Mouse (Mus musculus) kidney, postnatal 4 days (tissue): ENCODE results near the gene 4930467E23Rik.
A peak's percentile ranks its signal among the peaks of the same experiment; 100 is the strongest.
"Not testable (repeated sequence)": the region's sequence is repeated elsewhere in the genome, so short reads cannot be mapped to it uniquely, and the experiment has no call there.

Experiments used
- DNase-seq, 2 experiments: peaks; one replicate each; pipeline ENCODE4 v3.0.0; 2021; ENCODE audit warnings: mixed read lengths in 2 of 2

4930467E23Rik gene

DNA sequence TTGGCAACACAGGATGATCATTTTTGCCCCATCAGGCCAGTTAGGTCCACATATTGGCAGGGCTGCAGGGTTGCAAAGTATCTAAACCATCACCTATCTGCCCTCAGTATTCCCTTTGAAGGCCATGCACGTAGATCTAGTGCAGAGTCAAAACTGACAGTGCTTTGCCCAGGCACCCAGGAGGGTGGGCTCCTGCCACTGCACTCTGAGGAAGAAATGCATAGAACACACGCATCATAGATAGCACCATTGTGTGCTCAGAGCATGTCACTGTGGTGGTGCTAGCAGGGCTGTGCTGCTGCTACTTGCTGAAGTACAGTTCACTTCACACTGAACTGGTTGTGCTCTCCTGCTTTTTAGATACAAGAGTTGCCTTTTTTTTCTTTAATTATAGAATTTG lies at the start of gene 4930467E23Rik:
Gene 4930467E23Rik (plus strand): TSS at position 301 of the 400 bp plus-strand sequence.
- not testable (repeated sequence) for DNase-seq

DNA sequence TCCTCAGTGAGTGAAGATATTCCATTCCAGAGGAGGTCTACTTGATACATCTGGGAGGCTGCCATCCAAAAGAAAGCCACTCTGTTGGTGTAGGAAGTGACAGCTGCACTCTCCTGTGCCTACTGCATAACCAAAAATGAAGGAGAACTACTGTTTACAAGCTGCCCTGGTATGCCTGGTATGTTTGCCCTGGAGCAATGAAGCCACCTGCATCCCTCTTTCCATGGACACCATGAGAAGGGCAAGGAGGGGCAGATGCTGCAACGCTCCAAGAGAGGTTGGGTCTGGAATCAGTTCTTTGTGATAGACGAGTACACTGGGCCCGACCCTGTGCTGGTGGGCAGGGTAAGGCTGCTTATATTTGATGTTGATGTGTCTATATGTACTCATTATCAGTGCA lies 47.1 kb upstream of the 4930467E23Rik start:
- not testable (repeated sequence) for DNase-seq

DNA sequence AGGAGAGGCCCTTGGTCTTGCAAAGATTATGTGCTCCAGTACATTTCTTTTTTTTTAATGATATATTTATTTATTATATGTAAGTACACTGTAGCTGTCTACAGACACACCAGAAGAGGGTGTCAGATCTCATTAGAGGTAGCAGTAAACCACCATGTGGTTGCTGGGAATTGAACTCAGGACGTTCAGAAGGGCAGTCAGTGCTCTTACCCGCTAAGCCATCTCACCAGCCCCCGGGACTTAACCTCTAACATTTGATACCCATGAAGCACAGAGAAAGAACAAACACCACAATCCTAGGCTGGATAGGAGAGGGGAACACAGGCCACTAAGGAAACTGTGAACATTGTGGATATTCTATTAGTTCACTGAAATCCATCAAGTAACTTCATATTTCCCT lies 43.9 kb upstream of the 4930467E23Rik start:
- DNase-seq: not testable (repeated sequence)

DNA sequence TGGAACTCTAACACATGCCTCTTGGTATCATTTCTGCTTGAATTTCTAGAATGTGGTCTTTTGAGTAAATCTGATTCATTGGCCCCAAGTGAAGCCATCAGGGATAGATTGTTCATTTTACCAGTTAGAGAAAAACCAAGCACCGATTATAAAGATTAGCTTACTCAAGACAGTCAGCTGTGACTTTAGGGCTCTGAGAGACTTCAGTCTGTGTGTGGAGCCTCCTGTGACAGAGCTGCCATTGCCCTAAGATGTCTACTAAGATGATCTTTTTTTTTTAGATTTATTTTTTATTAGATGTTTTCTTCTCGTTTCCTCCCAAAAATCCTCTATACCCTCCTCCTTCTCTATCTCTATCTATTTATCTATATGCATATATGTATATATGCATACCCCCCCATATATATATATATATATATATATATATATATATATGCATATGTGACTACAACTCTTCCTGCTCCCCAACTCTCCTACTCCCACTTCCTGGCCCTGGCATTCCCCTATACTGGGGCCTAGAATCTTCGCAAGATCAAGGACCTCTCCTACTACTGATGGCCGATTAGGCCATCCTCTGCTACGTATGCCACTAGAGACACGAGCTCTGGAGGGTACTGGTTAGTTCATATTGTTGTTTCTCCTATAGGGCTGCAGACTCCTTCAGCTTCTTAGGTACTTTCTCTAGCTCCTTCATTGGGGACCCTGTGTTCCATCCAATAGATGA lies 40.4 kb upstream of the 4930467E23Rik start:
- DNase-seq: not testable (repeated sequence)

DNA sequence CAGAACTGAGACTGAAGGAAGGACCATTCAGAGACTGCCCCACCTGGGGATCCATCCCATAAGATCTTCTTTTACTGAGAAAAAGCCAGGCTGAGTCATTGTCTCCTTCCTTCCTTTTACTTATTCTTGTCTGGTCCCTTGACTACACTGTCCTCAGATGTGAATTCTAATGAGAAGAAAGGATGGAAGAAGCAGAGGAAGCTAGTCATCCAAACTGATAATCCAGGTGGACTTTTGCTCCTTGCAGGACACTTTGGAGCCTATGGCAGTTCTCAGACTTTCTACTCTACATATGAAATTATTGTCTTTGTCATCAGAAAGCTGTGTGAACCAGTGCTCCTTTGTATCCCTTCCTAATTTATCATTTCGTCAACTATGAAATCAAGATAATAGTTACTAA lies 39.6 kb upstream of the 4930467E23Rik start:
- not testable (repeated sequence) for DNase-seq

DNA sequence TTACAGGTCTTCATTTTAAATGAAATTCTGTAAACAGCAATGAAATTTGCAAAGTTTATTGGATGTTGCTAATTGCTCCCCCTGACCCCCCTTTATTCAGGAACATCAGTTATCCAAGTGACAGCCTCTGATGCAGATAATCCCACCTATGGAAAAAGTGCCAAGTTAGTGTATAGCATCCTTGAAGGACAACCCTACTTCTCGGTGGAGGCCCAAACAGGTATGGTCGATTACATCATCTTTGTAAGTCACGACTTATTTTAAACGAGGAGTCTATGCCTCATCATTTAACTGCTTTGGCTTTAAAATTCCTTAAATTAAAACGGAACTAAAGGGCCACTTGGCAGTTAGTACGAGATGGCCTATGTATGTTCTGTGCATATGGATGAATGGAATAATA lies 38.0 kb upstream of the 4930467E23Rik start:
- not testable (repeated sequence) for DNase-seq

DNA sequence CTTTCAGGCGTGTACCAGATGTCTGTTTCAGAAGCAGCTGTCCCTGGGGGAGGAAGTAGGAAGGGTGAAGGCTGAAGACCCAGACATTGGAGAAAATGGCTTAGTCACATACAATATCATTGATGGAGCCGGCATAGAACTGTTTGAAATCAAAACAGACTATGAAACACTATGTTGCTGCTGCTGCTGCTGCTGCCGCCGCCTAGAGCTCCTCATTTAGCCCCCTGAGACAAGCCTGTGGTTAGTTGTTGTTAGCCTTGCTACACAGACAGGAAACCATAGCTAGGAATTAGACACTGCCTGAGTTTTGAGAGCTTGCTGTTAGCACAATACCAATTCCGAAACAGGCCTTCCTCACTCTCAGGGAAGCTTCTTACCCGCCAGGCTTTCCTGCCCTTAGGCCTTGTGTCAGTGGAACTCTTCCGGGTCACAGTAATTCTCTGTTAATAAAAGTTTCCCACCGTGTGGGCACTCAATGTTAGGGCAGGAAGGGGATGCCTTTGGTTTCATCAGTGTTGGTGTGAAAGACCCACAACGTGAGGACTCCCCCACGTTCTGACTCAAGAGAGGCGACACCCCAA lies 31.8 kb upstream of the 4930467E23Rik start:
- DNase-seq: peak; percentile 33 to 36

DNA sequence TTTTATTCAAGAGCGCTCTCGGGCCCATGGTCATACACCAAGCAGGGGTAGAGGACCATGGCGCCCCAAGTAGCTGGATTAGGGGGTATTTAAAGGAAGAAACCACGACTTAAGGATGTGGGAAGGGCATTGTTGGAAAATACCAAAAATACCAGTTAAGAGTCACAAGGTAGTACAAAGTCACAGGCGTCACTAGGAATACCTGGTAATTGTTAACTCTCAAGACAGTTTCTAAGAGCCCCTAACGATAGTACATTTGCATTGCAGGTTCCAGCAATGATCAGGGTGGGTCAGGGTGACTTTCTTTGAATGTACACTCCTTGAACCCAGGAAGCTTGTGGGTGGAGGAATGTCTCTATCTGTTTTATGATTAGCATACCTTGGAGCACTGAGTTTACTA lies 31.3 kb upstream of the 4930467E23Rik start:
- not testable (repeated sequence) for DNase-seq

DNA sequence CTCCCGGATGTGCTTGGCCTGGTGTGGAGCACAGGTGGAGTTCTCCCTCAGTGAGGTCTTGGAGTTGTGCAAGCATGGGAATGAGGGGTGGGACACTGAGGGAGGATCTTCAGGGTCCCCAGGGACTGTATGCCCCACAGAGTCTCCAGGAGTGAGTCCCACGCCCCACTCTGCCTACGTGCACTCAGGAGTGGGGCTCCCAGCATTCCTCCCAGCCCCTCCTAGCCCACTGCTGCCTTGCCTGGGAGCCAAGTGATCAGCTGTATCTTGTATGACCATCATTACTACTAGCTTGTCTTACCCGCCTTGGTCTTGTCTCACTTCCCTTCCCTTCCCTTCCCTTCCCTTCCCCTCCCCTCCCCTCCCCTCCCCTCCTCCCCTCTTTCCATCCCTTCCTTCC lies 30.7 kb upstream of the 4930467E23Rik start:
- peak; percentile 67 for DNase-seq

DNA sequence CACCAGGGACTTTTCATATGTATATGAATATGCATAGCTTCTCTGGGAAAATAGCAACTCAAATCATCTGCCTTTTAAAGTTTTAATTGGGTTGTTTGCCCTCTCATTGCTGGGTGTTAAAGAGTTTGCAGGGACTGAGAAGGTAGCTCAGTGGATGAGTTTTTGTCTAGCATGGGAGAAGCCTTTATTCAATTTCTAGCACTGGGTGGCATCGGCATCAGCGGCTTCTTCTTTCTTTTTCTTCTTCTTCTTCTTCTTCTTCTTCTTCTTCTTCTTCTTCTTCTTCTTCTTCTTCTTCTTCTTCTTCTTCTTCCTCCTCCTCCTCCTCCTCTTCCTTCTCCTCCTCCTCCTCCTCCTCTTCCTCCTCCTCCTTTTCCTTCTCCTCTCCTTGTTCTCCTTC lies 28.1 kb upstream of the 4930467E23Rik start:
- not testable (repeated sequence) for DNase-seq

DNA sequence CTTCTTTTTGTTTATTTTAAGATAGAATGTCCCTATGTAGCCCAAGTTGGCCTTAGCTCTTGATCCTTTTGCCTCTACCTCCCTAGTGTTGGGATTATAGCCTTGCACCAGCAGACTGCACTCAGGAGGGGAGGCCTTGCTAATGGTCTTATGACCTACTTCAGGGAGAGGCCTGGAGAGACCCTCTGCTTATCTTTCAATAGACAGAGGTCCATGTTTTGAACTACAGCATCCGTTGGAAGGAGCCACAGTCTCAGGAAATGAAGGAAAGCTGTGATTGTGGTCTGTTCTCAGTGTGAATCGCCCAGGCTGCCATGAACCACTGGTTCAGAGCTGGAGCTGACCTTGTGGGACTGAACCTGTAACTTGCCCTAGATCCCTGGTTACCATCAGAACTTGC lies 27.1 kb upstream of the 4930467E23Rik start:
- DNase-seq: not testable (repeated sequence)

DNA sequence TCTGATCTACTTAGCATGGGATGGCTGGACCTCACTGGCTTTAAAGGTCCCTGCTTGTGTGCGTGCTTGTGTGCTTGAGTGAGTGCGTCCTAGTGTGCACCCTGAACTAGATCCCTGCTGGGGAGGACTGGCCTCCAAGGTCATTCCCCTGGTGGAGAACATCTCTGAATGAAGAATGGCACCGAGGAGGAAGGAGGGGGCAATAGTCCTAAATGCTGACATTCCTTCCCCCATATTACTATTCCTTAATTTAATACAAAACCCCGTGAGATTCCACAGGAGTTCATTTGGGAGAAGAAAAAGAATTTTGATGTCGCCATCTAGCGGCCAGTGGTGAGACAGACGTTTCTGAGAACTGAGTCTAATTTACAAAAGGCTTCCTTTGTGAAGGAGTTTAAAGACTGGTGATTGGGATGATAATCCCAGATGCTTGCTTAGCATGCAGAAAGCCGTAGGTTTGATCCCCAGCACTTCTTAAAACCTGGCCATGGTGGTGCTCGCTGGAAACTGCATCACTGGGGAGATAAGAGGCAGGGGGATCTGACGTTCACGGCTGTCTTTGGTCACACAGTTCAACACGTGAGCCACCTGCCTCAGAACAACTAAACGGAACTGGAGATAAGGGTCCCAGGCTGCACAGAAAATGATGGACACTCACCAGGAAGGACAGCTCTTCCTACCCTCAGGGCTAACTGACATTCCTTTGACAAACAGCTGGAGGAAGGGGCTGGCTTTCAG lies 26.2 kb upstream of the 4930467E23Rik start:
- peak; percentile 93 to 94 for DNase-seq

DNA sequence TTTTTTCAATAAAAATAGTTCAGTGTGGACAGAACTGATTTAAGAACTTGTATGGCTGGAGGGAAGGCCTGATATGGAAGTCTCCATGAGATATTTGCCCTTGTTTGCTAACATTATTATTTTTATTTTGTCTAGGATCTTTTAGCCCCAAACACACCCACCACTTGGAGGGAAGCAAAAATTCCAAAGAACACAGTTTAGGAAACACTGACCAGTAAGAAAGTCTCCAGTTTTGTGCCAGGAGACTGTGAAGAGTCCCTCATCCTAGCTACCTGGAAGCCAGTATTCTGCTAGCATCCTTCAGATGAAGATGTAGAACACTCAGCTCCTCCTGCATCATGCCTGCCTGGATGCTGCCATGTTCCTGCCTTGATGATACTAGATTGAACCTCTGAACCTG lies 25.5 kb upstream of the 4930467E23Rik start:
- not testable (repeated sequence) for DNase-seq

DNA sequence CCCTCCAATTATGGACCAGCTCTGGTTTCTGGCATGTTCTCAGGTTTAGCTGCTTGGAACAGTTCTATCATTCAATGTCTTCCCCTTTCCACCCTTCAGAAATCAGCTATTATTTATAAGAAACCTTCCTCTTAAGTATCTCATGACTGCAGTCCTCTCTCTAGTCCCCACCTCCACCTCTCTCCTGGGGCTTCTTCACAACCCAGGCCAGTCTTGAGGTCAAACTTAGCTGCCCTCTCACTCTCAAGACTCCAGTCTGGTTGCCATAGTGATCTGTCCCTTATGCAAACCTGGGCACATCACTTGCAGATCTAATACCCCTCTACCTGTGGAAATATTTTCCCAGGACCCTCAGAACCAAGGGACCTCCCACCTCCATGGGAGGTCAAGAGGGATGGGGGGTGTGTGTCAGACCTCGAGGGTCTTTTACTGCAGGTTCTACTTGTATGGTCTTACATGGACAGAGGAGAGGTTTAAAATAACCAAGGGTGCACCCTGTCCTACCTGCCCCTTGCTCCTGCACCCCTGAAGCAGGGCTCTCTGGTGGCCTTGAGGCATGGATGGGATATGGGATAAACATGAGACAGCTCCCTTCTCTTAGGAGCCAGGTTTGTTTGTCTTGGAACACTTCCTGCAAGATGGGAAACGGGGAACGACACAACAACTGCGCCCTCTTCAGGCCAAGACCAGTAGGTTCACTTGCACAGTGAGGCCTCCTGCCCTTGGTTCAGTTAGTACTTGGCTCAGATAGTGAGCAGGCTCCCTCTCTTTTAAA lies 24.7 kb upstream of the 4930467E23Rik start:
- peak; percentile 29 to 44 for DNase-seq

DNA sequence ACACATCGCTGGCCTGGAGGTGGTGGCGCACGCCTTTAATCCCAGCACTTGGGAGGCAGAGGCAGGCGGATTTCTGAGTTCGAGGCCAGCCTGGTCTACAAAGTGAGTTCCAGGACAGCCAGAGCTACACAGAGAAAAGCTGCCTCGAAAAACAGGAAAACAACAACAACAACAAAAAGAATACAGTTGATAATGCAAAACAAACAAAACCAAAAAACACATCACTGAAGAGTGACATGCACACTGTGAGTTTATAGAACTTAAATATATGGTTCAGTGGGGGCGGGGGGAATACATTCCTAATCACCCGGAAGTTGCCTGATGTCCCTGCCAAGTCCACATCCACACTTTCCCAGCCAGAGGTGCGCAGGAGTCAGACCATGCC lies 24.2 kb upstream of the 4930467E23Rik start:
- DNase-seq: not testable (repeated sequence)

DNA sequence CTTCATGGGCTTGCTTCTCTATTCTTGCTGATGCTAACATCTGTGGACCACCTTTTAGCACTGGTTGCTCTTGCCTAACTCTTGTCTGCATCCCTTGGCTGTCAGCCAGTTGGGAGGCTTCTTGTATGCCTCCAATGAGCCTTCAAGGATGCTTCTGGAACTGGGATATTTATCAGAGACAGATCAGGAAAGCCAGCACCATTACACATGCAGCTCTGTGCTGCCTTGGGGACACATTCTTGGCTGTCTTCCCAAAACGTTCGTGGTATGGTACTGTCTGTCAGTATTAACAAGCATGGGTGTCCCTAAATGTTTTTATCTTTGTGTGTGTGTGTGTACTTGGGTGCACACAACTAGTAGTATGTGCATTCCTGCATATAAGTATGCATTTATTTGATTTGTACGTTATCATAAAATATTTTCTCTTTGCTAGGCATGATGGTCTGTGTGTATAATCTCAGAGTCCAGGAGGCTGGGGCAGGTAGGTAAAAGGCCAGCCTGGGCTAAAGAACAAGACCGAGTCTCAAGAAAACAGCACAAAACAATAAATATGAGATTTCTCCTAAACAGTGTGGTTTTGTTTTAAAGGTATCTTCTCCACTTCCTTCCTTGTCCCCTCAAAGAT lies 23.2 kb upstream of the 4930467E23Rik start:
- not testable (repeated sequence) for DNase-seq

DNA sequence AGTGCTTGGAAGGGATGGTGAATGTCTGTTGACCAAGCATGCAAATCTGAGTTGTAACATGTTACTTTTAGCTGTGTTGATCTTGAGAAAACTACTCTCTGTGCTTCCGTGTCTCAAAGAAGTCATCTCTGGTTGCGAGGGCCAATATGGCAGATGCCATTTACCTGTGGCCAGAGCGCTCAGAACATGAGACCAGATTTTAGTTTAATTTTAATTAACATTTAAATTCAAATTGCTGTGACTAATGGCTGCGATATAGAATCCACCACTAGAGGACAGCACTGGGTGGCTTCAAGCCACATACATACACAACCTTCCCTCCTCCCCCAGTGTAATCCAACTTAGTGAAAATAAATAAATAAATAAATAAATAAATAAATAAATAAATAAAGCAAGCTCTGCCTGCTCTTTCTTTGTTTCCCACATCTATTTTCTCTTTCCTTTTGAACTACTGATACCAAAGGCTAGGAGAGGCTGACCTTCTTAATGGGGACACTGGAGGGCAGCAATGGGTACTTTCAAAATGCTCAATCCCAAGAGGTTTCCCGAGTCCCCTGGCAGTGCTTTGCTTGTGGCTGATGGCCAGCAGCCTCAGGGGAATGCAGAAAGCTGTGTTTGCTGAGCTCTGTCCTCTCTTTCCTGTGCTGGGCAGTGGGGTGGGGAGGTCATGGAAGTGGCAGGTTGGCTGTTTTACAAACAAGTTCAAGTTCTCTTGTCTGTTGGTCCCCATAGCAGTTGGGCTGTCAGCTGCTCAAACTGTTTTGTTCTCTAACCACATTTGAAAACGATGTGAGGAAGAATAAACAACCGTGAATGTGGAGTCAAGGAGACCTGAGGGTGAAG lies 22.2 kb upstream of the 4930467E23Rik start:
- DNase-seq: peak; percentile 87 to 89

DNA sequence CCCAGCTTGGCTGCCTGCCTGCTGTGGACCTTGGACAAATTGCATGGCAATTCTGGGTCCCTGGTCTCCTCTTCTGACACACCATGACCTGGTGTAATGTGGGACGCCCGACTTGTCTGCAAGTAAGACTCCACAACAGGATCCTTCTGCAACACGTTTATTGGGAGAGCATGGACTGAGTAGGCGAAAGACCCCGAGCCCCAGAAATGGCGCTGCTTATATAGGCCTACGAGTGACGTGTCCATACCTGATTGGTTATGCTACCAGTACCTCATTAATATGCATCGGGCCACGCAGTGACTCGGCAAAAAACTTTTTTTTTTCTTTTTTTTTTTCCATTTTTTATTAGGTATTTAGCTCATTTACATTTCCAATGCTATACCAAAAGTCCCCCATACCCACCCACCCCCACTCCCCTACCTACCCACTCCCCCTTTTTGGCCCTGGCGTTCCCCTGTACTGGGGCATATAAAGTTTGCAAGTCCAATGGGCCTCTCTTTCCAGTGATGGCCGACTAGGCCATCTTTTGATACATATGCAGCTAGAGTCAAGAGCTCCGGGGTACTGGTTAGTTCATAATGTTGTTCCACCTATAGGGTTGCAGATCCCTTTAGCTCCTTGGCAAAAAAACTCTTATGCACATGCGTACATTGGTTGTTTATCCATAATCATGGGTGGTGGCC lies 21.5 kb upstream of the 4930467E23Rik start:
- not testable (repeated sequence) for DNase-seq

DNA sequence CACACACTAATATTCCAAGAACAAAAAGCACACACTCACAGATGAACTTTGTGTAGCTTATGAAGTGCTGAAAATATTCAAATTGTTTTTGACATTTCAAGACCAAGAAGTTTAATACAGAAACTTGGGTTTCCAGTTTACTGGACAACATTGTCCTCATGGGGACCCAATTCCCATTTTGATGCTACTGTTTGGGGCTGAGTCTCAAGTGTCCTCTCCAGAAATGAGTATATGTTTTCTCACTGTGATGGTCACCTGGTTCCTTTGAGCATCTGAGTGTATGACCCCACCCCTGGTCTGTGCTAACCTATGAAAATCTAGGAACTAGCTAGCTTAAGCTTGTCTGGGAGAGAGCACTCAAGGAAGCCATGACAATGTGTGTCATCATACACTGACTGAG lies 20.4 kb upstream of the 4930467E23Rik start:
- not testable (repeated sequence) for DNase-seq

DNA sequence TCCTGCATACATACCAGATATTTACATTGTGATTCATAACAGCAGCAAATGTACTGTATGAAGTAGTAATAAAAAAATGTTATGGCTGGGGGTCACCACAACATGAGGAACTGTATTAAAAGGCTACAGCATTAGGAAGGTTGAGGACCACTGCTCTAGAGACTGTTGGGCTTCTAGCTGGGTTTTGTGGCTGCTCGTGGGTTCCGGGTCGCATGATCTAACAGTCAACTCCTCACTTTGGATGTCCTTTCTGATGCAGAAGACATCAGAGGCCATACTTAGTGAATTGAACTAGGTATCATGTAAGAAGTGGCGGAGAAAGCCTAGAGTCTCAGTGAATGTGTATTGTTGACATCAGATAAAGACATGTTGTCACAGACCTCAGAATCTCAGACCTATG lies 19.9 kb upstream of the 4930467E23Rik start:
- peak; percentile 34 to 43 for DNase-seq
